9 mouse cellular contexts compared by ENCODE assay signal in the genomic region with DNA sequence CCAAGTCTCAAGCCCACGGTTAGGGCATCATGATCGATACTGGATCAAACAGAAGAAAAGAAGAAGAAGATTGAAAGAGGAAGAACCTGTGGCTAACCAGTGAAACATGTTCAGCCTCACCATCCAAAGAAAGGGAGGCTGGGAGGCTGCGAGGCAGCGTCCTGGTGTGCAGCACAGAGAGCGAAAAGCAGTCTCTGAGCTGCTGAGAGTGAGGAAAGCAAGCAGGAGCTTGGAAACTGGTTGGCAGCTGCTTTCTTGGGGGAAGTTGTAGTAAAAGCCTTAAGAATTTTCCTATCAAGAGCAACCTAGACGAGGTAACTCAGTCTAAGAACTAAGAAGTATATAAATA. TPM values are rescaled to one million over a fixed set of nuclear protein-coding genes. Genes with fewer than 3 reads are reported as not detected.
DNase-seq lines count a peak whose midpoint lies in the region; ATAC-seq lines count a peak whose summit lies in the region.
"Had no signal": no experiment of that assay in that cellular context is flagged by ENCODE, and none has a peak within 500 bp of the region (broad histone marks: within the 10 kb centered on the region; RNA-seq: fewer than 3 reads in every experiment).

No protein-coding gene starts in this region.

- intact Hi-C loops in heart, postnatal 14 days (cut with DNase I): no loop called here

- ATAC-seq in heart, embryonic 15.5 days (replicated peaks; ENCODE audit: insufficient number of reproducible peaks, insufficient read depth, low FRiP score, low read depth): no peak
- ATAC-seq in forebrain, embryonic 13.5 days: no peak
- ATAC-seq in limb, embryonic 11.5 days (ENCODE audit: insufficient number of reproducible peaks, low FRiP score, low TSS enrichment, low read depth): no peak
- no peak for ATAC-seq in inflammation-experienced regulatory T-cells, adult 6 months

- H3K4me2 ChIP-seq in heart, embryonic 15.5 days: peak overlapping the region; percentile 17; the same call in 1 of the 2 replicates
- peak overlapping the region; percentile 43 for H3K4me2 ChIP-seq in forebrain, embryonic 13.5 days
- H3K4me2 ChIP-seq in limb, embryonic 11.5 days (ENCODE audit: low read depth, severe bottlenecking): no peak overlapping the region

- no peak overlapping the region for H3K27ac ChIP-seq in heart, embryonic 15.5 days
- H3K27ac ChIP-seq in forebrain, embryonic 13.5 days: peak overlapping the region; percentile 69
- no peak overlapping the region for H3K27ac ChIP-seq in limb, embryonic 11.5 days (replicated peaks; ENCODE audit: low read depth, low read length)

- no peaks in the 10 kb centered on the region for H3K9me3 ChIP-seq in heart, embryonic 15.5 days (replicated peaks)
- H3K9me3 ChIP-seq in forebrain, embryonic 13.5 days (replicated peaks): no peaks in the 10 kb centered on the region
- H3K9me3 ChIP-seq in limb, embryonic 11.5 days (ENCODE audit: control insufficient read depth, low read length): no peaks in the 10 kb centered on the region

- no peak overlapping the region for H3K9ac ChIP-seq in heart, embryonic 15.5 days
- H3K9ac ChIP-seq in forebrain, embryonic 13.5 days: 0 out of 2 replicates have a peak overlapping the region, but pooled peaks have one; percentile 43
- H3K9ac ChIP-seq in limb, embryonic 11.5 days (ENCODE audit: low read length): no peak overlapping the region

- 62% methylated on average over 6 of the region's 6 CpGs for WGBS in heart, embryonic 15.5 days
- 27% methylated on average over 6 of the region's 6 CpGs for WGBS in forebrain, embryonic 13.5 days
- 46% methylated on average over 6 of the region's 6 CpGs for WGBS in limb, embryonic 11.5 days

- no peak for DNase-seq in heart, postnatal 14 days
- DNase-seq in CD4-positive helper T cell, adult 2 months (ENCODE audit: low read depth, low spot score): peak; percentile 31
- DNase-seq in limb, embryonic 11.5 days (ENCODE audit: low spot score): peak; percentile 50
- no peak for DNase-seq in natural killer cell, adult 2 months (ENCODE audit: low spot score in 2 of 2)
- no peak for DNase-seq in ovary, adult 18-20 months (ENCODE audit: low spot score)
- DNase-seq: lung, postnatal 14 days had no signal

- no peaks in the 10 kb centered on the region for H3K27me3 ChIP-seq in heart, embryonic 15.5 days
- H3K27me3 ChIP-seq in forebrain, embryonic 13.5 days: no peaks in the 10 kb centered on the region
- H3K27me3 ChIP-seq in limb, embryonic 11.5 days (ENCODE audit: control insufficient read depth, insufficient read depth, low read length): no peaks in the 10 kb centered on the region

- no peaks in the 10 kb centered on the region for H3K36me3 ChIP-seq in heart, embryonic 15.5 days
- H3K36me3 ChIP-seq in forebrain, embryonic 13.5 days (ENCODE audit: poor library complexity, severe bottlenecking): no peaks in the 10 kb centered on the region
- H3K36me3 ChIP-seq in limb, embryonic 11.5 days (ENCODE audit: control insufficient read depth, insufficient read depth, low read length): no peaks in the 10 kb centered on the region

- H3K4me1 ChIP-seq in heart, embryonic 15.5 days (replicated peaks): peaks cover 70% of the 10 kb centered on the region
- peaks cover 78% of the 10 kb centered on the region for H3K4me1 ChIP-seq in forebrain, embryonic 13.5 days
- H3K4me1 ChIP-seq in limb, embryonic 11.5 days (ENCODE audit: control insufficient read depth, insufficient read depth, low read length): peaks cover 76% of the 10 kb centered on the region

- H3K4me3 ChIP-seq in heart, embryonic 15.5 days: no peak overlapping the region
- H3K4me3 ChIP-seq in forebrain, embryonic 13.5 days: 0 out of 2 replicates have a peak overlapping the region, but pooled peaks have one; percentile 8
- H3K4me3 ChIP-seq in limb, embryonic 11.5 days (ENCODE audit: low read depth, low read length): no peak overlapping the region

RNA-seq across cellular contexts. Expression of a gene that starts 17.7 kb away (rescaled TPM):
- 8.0 and 12.6 TPM in 2 replicates for polyA plus RNA-seq in heart, embryonic 15.5 days (2015; fragmentation: Nextera tagmentation; extraction: Ambion mirVana)
- total RNA-seq in heart, postnatal 14 days (2021): 10 to 100 TPM; 37.8 to 38.6 TPM
- polyA plus RNA-seq in forebrain, embryonic 13.5 days (2015; fragmentation: Nextera tagmentation; extraction: Ambion mirVana): 6.4 and 7.6 TPM in 2 replicates
- 21.8 and 23.5 TPM in 2 replicates for polyA plus RNA-seq in limb, embryonic 11.5 days (2014; fragmentation: Nextera tagmentation; extraction: Ambion mirVana)
- polyA plus RNA-seq in inflammation-experienced regulatory T-cells, adult 6 months (2017; shearing (Covaris generic)): 10 to 100 TPM in 2 of 3 experiments, 1 to 10 TPM in 1; 7.4 to 47.9 (median 44.0) TPM

Comparison
In these comparisons a context has a peak if more than half of its experiments do, and no peak if none do; other contexts are left out.
1. DNase-seq: peak in CD4-positive helper T cell, adult 2 months (single experiment) and limb, embryonic 11.5 days (single experiment); none in heart, postnatal 14 days (0 of 2), natural killer cell, adult 2 months (0 of 2) and ovary, adult 18-20 months (single experiment).